Mouse (Mus musculus): Measurements from ENCODE around the gene Mmp17. TPM values are rescaled to one million over a fixed set of nuclear protein-coding genes. Genes with fewer than 3 reads are reported as not detected.

Mmp17 gene
- polyA plus RNA-seq, 1 experiment from 2014 or later, result 20.2 TPM

Other genes with a start within 250 kb of the Mmp17 start
- gene Sfswap, start 82.9 kb upstream of the Mmp17 start, polyA plus RNA-seq (2015; fragmentation: Nextera tagmentation; extraction: Ambion mirVana), result 61.0 and 61.7 TPM in 2 replicates
- 9.3 and 9.4 TPM in 2 replicates for gene Zfp11, start 85.9 kb downstream of the Mmp17 start, polyA plus RNA-seq (2015; fragmentation: Nextera tagmentation; extraction: Ambion mirVana)
- not detected in 2 replicates for gene Sept14, start 124.3 kb downstream of the Mmp17 start, polyA plus RNA-seq (2015; fragmentation: Nextera tagmentation; extraction: Ambion mirVana)
- gene Mrps17, start 131.3 kb downstream of the Mmp17 start, polyA plus RNA-seq (2015; fragmentation: Nextera tagmentation; extraction: Ambion mirVana), result 189 TPM in 2 replicates
- gene Nipsnap2, start 140.9 kb downstream of the Mmp17 start, polyA plus RNA-seq (2015; fragmentation: Nextera tagmentation; extraction: Ambion mirVana), result 75.0 and 79.4 TPM in 2 replicates
- 47.9 and 48.0 TPM in 2 replicates for gene Psph, start 203.3 kb downstream of the Mmp17 start, polyA plus RNA-seq (2015; fragmentation: Nextera tagmentation; extraction: Ambion mirVana)